Mouse (Mus musculus): Measurements from ENCODE around the gene BC049715. TPM values are rescaled to one million over a fixed set of nuclear protein-coding genes. Genes with fewer than 3 reads are reported as not detected.
A peak's percentile ranks its signal among the peaks of the same experiment; 100 is the strongest.

Gene BC049715
- total and polyA plus RNA-seq, 3 experiments, result 0.44 to 1.8 (median 0.61) TPM

DNA sequence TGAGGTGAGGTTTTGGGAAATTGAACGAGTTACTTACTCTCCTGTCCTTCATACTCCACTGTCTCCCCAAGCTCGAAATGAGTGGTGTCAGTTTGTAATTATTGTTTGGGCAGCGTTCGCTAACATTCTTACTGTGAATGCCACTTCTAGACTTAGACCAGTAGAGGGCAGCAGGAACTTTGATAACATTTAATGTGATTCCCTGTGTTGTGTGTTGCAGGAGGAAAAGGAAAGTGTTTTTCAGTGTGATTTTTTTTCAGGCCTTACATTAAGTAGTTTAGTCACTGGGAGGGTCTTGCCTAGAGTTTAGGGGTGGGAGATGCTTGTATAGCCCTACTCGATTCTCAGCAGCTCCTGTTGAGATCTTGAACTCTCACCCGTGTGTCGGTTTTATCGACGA lies 33.6 kb downstream of the BC049715 start:
- no peaks in the 10 kb centered on the region for H3K79me2 ChIP-seq (replicated peaks; ENCODE audit: control insufficient read depth, insufficient read depth, low read length)
- intact Hi-C loops (cut with DNase I), result loop anchor here (1.0 to 5.0 kb wide), 4 partner anchors 59 to 331 kb away; no protein-coding TSS in a partner anchor
- no peaks in the 10 kb centered on the region for H3K27me3 ChIP-seq (ENCODE audit: control insufficient read depth, insufficient read depth, low read length)
- H3K4me1 ChIP-seq (ENCODE audit: control insufficient read depth, insufficient read depth, low read length), result peaks cover 2% of the 10 kb centered on the region; the same call in 1 of the 2 replicates
- 31% methylated on average over 9 of the region's 9 CpGs for WGBS
- peak; percentile 85 for TF ChIP-seq CTCF (IDR thresholded peaks at IDR 0.05)
- no peak for TF ChIP-seq EP300 (IDR thresholded peaks at IDR 0.05; ENCODE audit: insufficient read depth, low read depth, low read length)
- peak overlapping the region; percentile 20; the same call in 1 of the 2 replicates for H3K27ac ChIP-seq
- no peak for DNase-seq
- H3K9ac ChIP-seq (ENCODE audit: low read depth, low read length), result peak overlapping the region; percentile 46
- no peak overlapping the region for H3K4me3 ChIP-seq
- no peaks in the 10 kb centered on the region for H3K36me3 ChIP-seq (ENCODE audit: control insufficient read depth, insufficient read depth, low read length)

DNA sequence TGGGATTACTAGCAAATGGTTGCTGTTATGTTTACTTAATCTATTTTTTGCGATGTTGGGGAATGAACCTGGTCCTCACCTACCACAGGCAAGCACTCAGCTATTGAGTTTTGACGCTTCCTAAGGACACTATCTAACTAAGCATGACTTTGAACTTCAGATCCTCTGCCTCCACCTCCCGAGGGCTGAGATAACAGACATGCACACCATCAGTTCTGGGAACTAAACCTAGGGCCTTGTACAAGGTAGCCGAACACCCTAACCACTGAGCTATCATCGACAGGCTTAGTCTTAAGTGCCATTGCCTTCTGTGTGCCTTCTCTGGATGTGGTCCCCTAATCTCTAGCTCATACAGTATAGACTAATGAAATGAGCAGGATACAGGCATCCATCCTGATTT lies 37.9 kb downstream of the BC049715 start:
- H3K27me3 ChIP-seq (ENCODE audit: control insufficient read depth, insufficient read depth, low read length), result 0 out of 2 replicates have a peak, but pooled peaks cover 1% of the 10 kb centered on the region
- no peaks in the 10 kb centered on the region for H3K36me3 ChIP-seq (ENCODE audit: control insufficient read depth, insufficient read depth, low read length)
- no peak overlapping the region for H3K9ac ChIP-seq (ENCODE audit: low read depth, low read length)
- no peaks in the 10 kb centered on the region; the same call in 1 of the 2 replicates for H3K4me1 ChIP-seq (ENCODE audit: control insufficient read depth, insufficient read depth, low read length)
- DNase-seq, result no peak
- H3K27ac ChIP-seq, result no peak overlapping the region
- intact Hi-C loops (cut with DNase I), result no loop called here
- TF ChIP-seq CTCF (IDR thresholded peaks at IDR 0.05) (no peak), POLR2A (IDR thresholded peaks at IDR 0.05; ENCODE audit: insufficient read depth, low read depth, low read length) (no peak), EP300 (IDR thresholded peaks at IDR 0.05; ENCODE audit: insufficient read depth, low read depth, low read length) (no peak)
- WGBS, result 87% methylated on average over 5 of the region's 5 CpGs
- no peak overlapping the region for H3K4me3 ChIP-seq
- no peaks in the 10 kb centered on the region for H3K79me2 ChIP-seq (replicated peaks; ENCODE audit: control insufficient read depth, insufficient read depth, low read length)

- Histone ChIP-seq H3K4me3 (no peak overlapping the region), H3K27me3 (ENCODE audit: control insufficient read depth, insufficient read depth, low read length) (0 out of 2 replicates have a peak, but pooled peaks cover 1% of the 10 kb centered on the region), H3K4me1 (ENCODE audit: control insufficient read depth, insufficient read depth, low read length) (no peaks in the 10 kb centered on the region; the same call in 1 of the 2 replicates), H3K79me2 (replicated peaks; ENCODE audit: control insufficient read depth, insufficient read depth, low read length) (no peaks in the 10 kb centered on the region), H3K27ac (no peak overlapping the region), H3K9ac (ENCODE audit: low read depth, low read length) (no peak overlapping the region), H3K36me3 (ENCODE audit: control insufficient read depth, insufficient read depth, low read length) (no peaks in the 10 kb centered on the region)
- TF ChIP-seq EP300 (IDR thresholded peaks at IDR 0.05; ENCODE audit: insufficient read depth, low read depth, low read length) (no peak), POLR2A (IDR thresholded peaks at IDR 0.05; ENCODE audit: insufficient read depth, low read depth, low read length) (no peak), CTCF (IDR thresholded peaks at IDR 0.05) (no peak)
- intact Hi-C loops (cut with DNase I), result no loop called here
- 92% methylated on average over 4 of the region's 4 CpGs for WGBS
- no peak for DNase-seq
Observed at GRCm38 (mm10) chr6:136866150-136866549, 38.7 kb downstream of the BC049715 start.

- 63% methylated on average over 5 of the region's 5 CpGs for WGBS
- H3K4me1 ChIP-seq (ENCODE audit: control insufficient read depth, insufficient read depth, low read length), result no peaks in the 10 kb centered on the region
- no peak overlapping the region for H3K27ac ChIP-seq
- no peaks in the 10 kb centered on the region for H3K36me3 ChIP-seq (ENCODE audit: control insufficient read depth, insufficient read depth, low read length)
- TF ChIP-seq CTCF (IDR thresholded peaks at IDR 0.05) (no peak), EP300 (IDR thresholded peaks at IDR 0.05; ENCODE audit: insufficient read depth, low read depth, low read length) (no peak), POLR2A (IDR thresholded peaks at IDR 0.05; ENCODE audit: insufficient read depth, low read depth, low read length) (no peak)
- DNase-seq, result no peak
- 0 out of 2 replicates have a peak, but pooled peaks cover 1% of the 10 kb centered on the region for H3K27me3 ChIP-seq (ENCODE audit: control insufficient read depth, insufficient read depth, low read length)
- H3K4me3 ChIP-seq, result no peak overlapping the region
- H3K79me2 ChIP-seq (replicated peaks; ENCODE audit: control insufficient read depth, insufficient read depth, low read length), result no peaks in the 10 kb centered on the region
- intact Hi-C loops (cut with DNase I), result no loop called here
- no peak overlapping the region for H3K9ac ChIP-seq (ENCODE audit: low read depth, low read length)
Observed at GRCm38 (mm10) chr6:136868921-136869320, 41.5 kb downstream of the BC049715 start.

DNA sequence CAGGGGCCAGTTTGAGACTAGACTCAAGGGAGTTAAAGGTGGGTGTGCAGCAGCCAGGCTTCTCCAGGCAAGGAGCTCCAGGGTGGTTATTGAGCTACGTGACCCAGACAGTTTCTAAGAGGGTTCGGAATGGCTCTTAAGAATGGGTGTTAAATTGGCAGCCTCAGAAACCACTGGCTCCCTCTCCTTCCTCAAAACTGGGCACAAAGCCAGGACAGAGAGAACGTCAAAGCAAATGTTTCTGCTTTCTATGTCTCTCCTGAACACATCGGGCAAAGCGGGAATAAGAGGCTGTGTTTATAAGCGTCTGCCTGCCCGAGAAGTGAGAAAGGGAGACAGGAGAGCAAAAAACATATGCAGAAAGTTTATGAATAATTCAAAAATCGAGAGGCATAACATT lies 47.2 kb downstream of the BC049715 start:
- H3K4me3 ChIP-seq, result peak overlapping the region; percentile 43
- H3K79me2 ChIP-seq (replicated peaks; ENCODE audit: control insufficient read depth, insufficient read depth, low read length), result no peaks in the 10 kb centered on the region
- DNase-seq, result peak in 1 of 2 experiments; percentile 38
- H3K36me3 ChIP-seq (ENCODE audit: control insufficient read depth, insufficient read depth, low read length), result no peaks in the 10 kb centered on the region
- H3K9ac ChIP-seq (ENCODE audit: low read depth, low read length), result peak overlapping the region; percentile 67
- no peaks in the 10 kb centered on the region for H3K27me3 ChIP-seq (ENCODE audit: control insufficient read depth, insufficient read depth, low read length)
- intact Hi-C loops (cut with DNase I), result no loop called here
- TF ChIP-seq EP300 (IDR thresholded peaks at IDR 0.05; ENCODE audit: insufficient read depth, low read depth, low read length), result no peak
- TF ChIP-seq POLR2A (IDR thresholded peaks at IDR 0.05; ENCODE audit: insufficient read depth, low read depth, low read length), result peak; percentile 40; the same call in 1 of the 2 replicates
- H3K27ac ChIP-seq, result peak overlapping the region; percentile 65
- WGBS, result 15% methylated on average over 8 of the region's 8 CpGs
- no peaks in the 10 kb centered on the region for H3K4me1 ChIP-seq (ENCODE audit: control insufficient read depth, insufficient read depth, low read length)

DNA sequence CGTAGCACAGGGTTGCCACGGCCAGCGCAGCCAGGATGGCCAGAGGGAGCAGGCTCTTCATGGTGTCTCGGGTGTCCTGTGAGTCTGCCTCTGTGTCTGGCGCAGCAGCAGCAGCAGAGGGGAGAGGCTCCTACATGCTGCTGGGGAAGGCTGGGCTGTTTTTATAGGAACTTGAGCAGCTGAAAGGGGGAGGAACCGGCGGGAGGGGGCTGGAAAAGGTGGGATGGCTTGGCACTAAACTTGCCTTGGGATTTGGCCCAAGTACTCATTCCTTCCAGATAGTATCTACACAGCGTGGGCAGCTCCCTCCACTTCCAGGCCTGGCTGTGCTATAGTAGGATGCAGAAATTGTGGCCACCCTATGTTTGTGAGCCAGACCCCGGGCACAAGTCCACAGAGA lies 48.2 kb downstream of the BC049715 start, which contains the start of gene Mgp:
Gene Mgp (minus strand): TSS at position 154 of the 400 bp plus-strand sequence.
- TF ChIP-seq POLR2A (IDR thresholded peaks at IDR 0.05; ENCODE audit: insufficient read depth, low read depth, low read length) (peak; percentile 98), EP300 (IDR thresholded peaks at IDR 0.05; ENCODE audit: insufficient read depth, low read depth, low read length) (0 out of 2 replicates have a peak, but pooled peaks have one; percentile 33), CTCF (IDR thresholded peaks at IDR 0.05) (no peak)
- H3K4me1 ChIP-seq (ENCODE audit: control insufficient read depth, insufficient read depth, low read length), result no peaks in the 10 kb centered on the region
- H3K9ac ChIP-seq (ENCODE audit: low read depth, low read length), result peak within 1 kb of the TSS; percentile 85
- peak; percentile 73 to 74 for DNase-seq
- no peaks in the 10 kb centered on the region for H3K79me2 ChIP-seq (replicated peaks; ENCODE audit: control insufficient read depth, insufficient read depth, low read length)
- intact Hi-C loops (cut with DNase I), result no loop called here
- 24% methylated on average over 9 of the region's 9 CpGs for WGBS
- H3K27me3 ChIP-seq (ENCODE audit: control insufficient read depth, insufficient read depth, low read length), result no peaks in the 10 kb centered on the region
- H3K36me3 ChIP-seq (ENCODE audit: control insufficient read depth, insufficient read depth, low read length), result no peaks in the 10 kb centered on the region
- H3K27ac ChIP-seq, result peak within 1 kb of the TSS; percentile 65
- peak within 1 kb of the TSS; percentile 43 for H3K4me3 ChIP-seq
